In genomic region chr4:127545106-127545505, GRCm38 (mm10) we compare ENCODE assay signal across 35 mouse cellular contexts.
"Had no signal": no experiment of that assay in that cellular context is flagged by ENCODE, and none has a peak within 500 bp of the region (broad histone marks: within the 10 kb centered on the region; RNA-seq: fewer than 3 reads in every experiment).

No protein-coding gene starts in this region.

- DNase-seq: heart, postnatal 10 days; heart, postnatal 14 days; heart, postnatal 36 days; heart, postnatal 4 days; kidney, adult 11 months; kidney, adult 18-20 months; kidney, adult 2 months; kidney, adult 8-10 months; kidney, adult 9 months; kidney, postnatal 10 days; kidney, postnatal 14 days; kidney, postnatal 25 days; kidney, postnatal 36 days; kidney, postnatal 4 days; layer of hippocampus, adult 9-11 months; layer of hippocampus, postnatal 36 days had no signal

- H3K4me1 ChIP-seq: heart, embryonic 10.5 days; heart, embryonic 12.5 days; heart, embryonic 15.5 days; hindbrain, embryonic 10.5 days; intestine, embryonic 15.5 days; kidney, embryonic 15.5 days had no signal

- H3K4me2 ChIP-seq: heart, embryonic 11.5 days; heart, embryonic 12.5 days; heart, embryonic 13.5 days; heart, embryonic 15.5 days; hindbrain, embryonic 12.5 days; hindbrain, embryonic 13.5 days; hindbrain, embryonic 14.5 days; hindbrain, embryonic 15.5 days; intestine, embryonic 15.5 days; kidney, embryonic 15.5 days had no signal

- H3K4me3 ChIP-seq: heart, embryonic 10.5 days; heart, embryonic 12.5 days; heart, embryonic 13.5 days; heart, embryonic 15.5 days; hindbrain, embryonic 10.5 days; hindbrain, embryonic 12.5 days; hindbrain, embryonic 13.5 days; hindbrain, embryonic 15.5 days; intestine, embryonic 15.5 days; kidney, embryonic 15.5 days; left cerebral cortex, adult 2 months had no signal

- H3K27ac ChIP-seq: heart, embryonic 10.5 days; heart, embryonic 13.5 days; heart, embryonic 15.5 days; hindbrain, embryonic 10.5 days; hindbrain, embryonic 12.5 days; hindbrain, embryonic 13.5 days; hindbrain, embryonic 14.5 days; hindbrain, embryonic 15.5 days; hindbrain, postnatal 0 days; intestine, embryonic 15.5 days; kidney, embryonic 15.5 days; kidney, postnatal 0 days; left cerebral cortex, adult 2 months had no signal

- H3K27me3 ChIP-seq: heart, embryonic 12.5 days; heart, embryonic 13.5 days; heart, embryonic 15.5 days; hindbrain, embryonic 13.5 days; hindbrain, embryonic 15.5 days; intestine, embryonic 15.5 days; kidney, embryonic 15.5 days had no signal

- H3K36me3 ChIP-seq: heart, embryonic 10.5 days; heart, embryonic 12.5 days; heart, embryonic 13.5 days; heart, embryonic 15.5 days; hindbrain, embryonic 10.5 days; hindbrain, embryonic 12.5 days; hindbrain, embryonic 13.5 days; hindbrain, embryonic 15.5 days; intestine, embryonic 15.5 days; kidney, embryonic 15.5 days had no signal

- H3K9ac ChIP-seq: heart, embryonic 12.5 days; heart, embryonic 13.5 days; heart, embryonic 15.5 days; hindbrain, embryonic 12.5 days; hindbrain, embryonic 13.5 days; hindbrain, embryonic 14.5 days; hindbrain, embryonic 15.5 days; intestine, embryonic 15.5 days; kidney, embryonic 15.5 days had no signal

- ATAC-seq: hindbrain, embryonic 16.5 days; hindbrain, postnatal 0 days; inflammation-experienced regulatory T-cells, adult 6 months; intestine, embryonic 15.5 days; intestine, embryonic 16.5 days; intestine, postnatal 0 days had no signal

- H3K9me3 ChIP-seq: heart, embryonic 10.5 days; heart, embryonic 12.5 days; heart, embryonic 13.5 days; heart, embryonic 15.5 days; hindbrain, embryonic 10.5 days; hindbrain, embryonic 12.5 days; hindbrain, embryonic 13.5 days; hindbrain, embryonic 15.5 days; intestine, embryonic 15.5 days; kidney, embryonic 15.5 days had no signal
